Mouse (Mus musculus): ENCODE measurements around the gene Carm1.

DNA sequence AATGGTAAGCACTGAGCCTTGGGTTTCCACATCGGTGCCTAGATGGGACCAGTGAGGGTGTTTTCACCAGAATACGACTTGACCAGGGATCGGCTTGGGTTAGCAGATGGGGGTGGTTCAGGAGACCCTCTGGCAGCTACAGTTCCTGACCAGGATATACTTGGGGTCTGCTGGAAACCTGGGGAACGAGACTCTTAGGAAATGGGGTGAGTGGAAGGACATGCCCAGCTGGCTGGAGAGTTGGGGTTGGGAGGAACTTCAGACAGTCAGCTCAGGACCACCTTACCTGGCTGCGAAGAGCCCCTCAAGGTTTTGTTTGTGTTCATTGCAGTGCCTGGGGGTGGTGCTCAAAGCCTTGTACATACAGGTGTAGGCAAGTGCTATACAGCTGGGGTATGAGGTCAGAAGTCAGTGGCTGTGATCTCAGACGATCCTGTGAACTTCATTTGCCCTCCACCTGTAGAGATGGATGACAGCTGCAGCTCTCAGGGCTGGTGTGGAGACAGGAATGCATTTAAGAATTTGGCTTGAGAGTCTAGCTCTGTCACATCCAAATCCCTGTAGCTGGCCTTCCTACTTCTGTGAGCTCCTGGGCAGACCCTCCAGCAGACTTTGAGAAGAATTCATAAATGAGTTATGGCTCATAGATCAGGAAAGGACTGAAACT, 7.0 kb downstream of the Carm1 start:
- TF ChIP-seq CTCF (IDR thresholded peaks at IDR 0.05; ENCODE audit: control insufficient read depth, insufficient read depth, insufficient read length) (no peak), MAX (IDR thresholded peaks at IDR 0.05) (no peak), FOSL1 (IDR thresholded peaks at IDR 0.05; ENCODE audit: insufficient read depth, low read length, poor library complexity, severe bottlenecking) (no peak), USF1 (IDR thresholded peaks at IDR 0.05; ENCODE audit: low read depth) (no peak), CEBPB (IDR thresholded peaks at IDR 0.05; ENCODE audit: low read depth) (no peak), MYOD1 (IDR thresholded peaks at IDR 0.05; ENCODE audit: control insufficient read depth, insufficient read length, low read depth) (no peak)

Data from C2C12 (cell line).